In genomic region chr11:100105576-100106122, GRCm38 (mm10) we compare ENCODE assay signal across 20 mouse cellular contexts. TPM values are rescaled to one million over a fixed set of nuclear protein-coding genes. Genes with fewer than 3 reads are reported as not detected.
"Had no signal": no experiment of that assay in that cellular context is flagged by ENCODE, and none has a peak within 500 bp of the region (broad histone marks: within the 10 kb centered on the region; RNA-seq: fewer than 3 reads in every experiment).

Krt36 (minus strand) TSS chr11:100105626.

- H3K27me3 ChIP-seq: neural tube, embryonic 13.5 days; neural tube, embryonic 15.5 days; stomach, embryonic 15.5 days had no signal

- H3K9ac ChIP-seq: neural tube, embryonic 13.5 days; neural tube, embryonic 15.5 days; stomach, embryonic 15.5 days had no signal

- H3K9me3 ChIP-seq: neural tube, embryonic 13.5 days; neural tube, embryonic 15.5 days; stomach, embryonic 15.5 days had no signal

- H3K4me3 ChIP-seq: neural tube, embryonic 13.5 days; neural tube, embryonic 15.5 days; stomach, embryonic 15.5 days had no signal

- H3K27ac ChIP-seq: neural tube, embryonic 13.5 days; neural tube, embryonic 15.5 days; stomach, embryonic 15.5 days; stomach, postnatal 0 days had no signal

- DNase-seq: retina, postnatal 1 day; right cerebral cortex, adult 18-20 months; right cerebral cortex, postnatal 14 days; right cerebral cortex, postnatal 25 days; right cerebral cortex, postnatal 4 days; spleen, adult 18-20 months; thymus, adult 18-20 months; thymus, adult 2 months; thymus, postnatal 14 days; thymus, postnatal 25 days; thymus, postnatal 36 days; thymus, postnatal 4 days had no signal

- H3K4me2 ChIP-seq: neural tube, embryonic 13.5 days; neural tube, embryonic 15.5 days; stomach, embryonic 15.5 days had no signal

- H3K4me1 ChIP-seq: neural tube, embryonic 13.5 days; neural tube, embryonic 15.5 days; stomach, embryonic 15.5 days had no signal

- H3K36me3 ChIP-seq: neural tube, embryonic 13.5 days; neural tube, embryonic 15.5 days; stomach, embryonic 15.5 days had no signal

RNA-seq across cellular contexts. Expression of gene Krt36, which starts in this region (rescaled TPM):
- polyA plus RNA-seq: neural tube, embryonic 13.5 days; neural tube, embryonic 14.5 days; neural tube, embryonic 15.5 days; small intestine, adult 2 months; spleen, adult 2 months; testis, adult 2 months had no signal
